Mouse (Mus musculus) MEL (cell line): ENCODE measurements at regions not wholly inside any gene's neighbourhood (a gene's known extent, or its start where the extent isn't known, plus 50 kb on each side); places are given as distances from the start of the nearest gene placed in this dataset.

Experiments
- DNase-seq: peaks from one replicate; pipeline ENCODE4 v3.0.0; 2011; ENCODE audit warnings: low read depth, low spot score
- H3K27ac ChIP-seq: 2 replicates; pipeline ENCODE4 v1.5.1; 2012; ENCODE audit warnings: low read depth, mild to moderate bottlenecking, control low read depth, low read length, moderate library complexity; ENCODE audit not compliant: control insufficient read depth
- H3K27me3 ChIP-seq, 2 experiments: fragments of 150-350 bp in 1 of 2; sonication (generic) in 1 of 2; 2 replicates each; pipeline ENCODE4 v1.6.1; 2012; ENCODE audit warnings: low read length in 2 of 2, mild to moderate bottlenecking in 2 of 2, improper control_type of control experiment in 1 of 2, moderate library complexity in 1 of 2; ENCODE audit not compliant: insufficient read depth in 2 of 2, control insufficient read depth in 1 of 2
- H3K36me3 ChIP-seq, 2 experiments: 2 replicates each; pipeline ENCODE4 v1.6.1; 2012 to 2014; ENCODE audit warnings: low read length in 2 of 2, improper control_type of control experiment in 1 of 2, inconsistent platforms in 1 of 2, mild to moderate bottlenecking in 1 of 2; ENCODE audit not compliant: insufficient read depth in 2 of 2, control insufficient read depth in 1 of 2
- H3K4me1 ChIP-seq, 2 experiments: fragments of 150-350 bp in 1 of 2; sonication (generic) in 1 of 2; 2 replicates each; pipeline ENCODE4 v1.6.1; 2012; ENCODE audit warnings: low read length in 2 of 2, improper control_type of control experiment in 1 of 2, mild to moderate bottlenecking in 1 of 2; ENCODE audit not compliant: insufficient read depth in 2 of 2, control insufficient read depth in 1 of 2
- H3K4me3 ChIP-seq, 2 experiments: fragments of 150-350 bp in 1 of 2; sonication (generic) in 1 of 2; 2 replicates each; pipeline ENCODE4 v1.5.1; 2012; ENCODE audit warnings: low read depth in 2 of 2, low read length in 2 of 2, mild to moderate bottlenecking in 2 of 2, moderate library complexity in 2 of 2, control low read depth in 1 of 2, improper control_type of control experiment in 1 of 2; ENCODE audit not compliant: control insufficient read depth in 1 of 2, insufficient read depth in 1 of 2
- H3K79me2 ChIP-seq: 2 replicates; pipeline ENCODE4 v1.6.1; 2012; ENCODE audit warnings: mild to moderate bottlenecking, low read length, moderate library complexity; ENCODE audit not compliant: control insufficient read depth, poor library complexity, insufficient read depth
- H3K9ac ChIP-seq: 2 replicates; pipeline ENCODE4 v1.6.1; 2012; ENCODE audit warnings: low read depth, mild to moderate bottlenecking, control low read depth, low read length, moderate library complexity; ENCODE audit not compliant: control insufficient read depth, poor library complexity, severe bottlenecking
- H3K9me3 ChIP-seq: fragments of 150-350 bp; sonication (generic); replicated peaks from 2 replicates; pipeline ENCODE4 v1.6.1; 2012; ENCODE audit warnings: mild to moderate bottlenecking, low read length, improper control_type of control experiment, moderate library complexity; ENCODE audit not compliant: insufficient read depth
- BHLHE40 ChIP-seq: IDR thresholded peaks from 2 replicates; pipeline ENCODE4 v1.6.1; 2012; ENCODE audit warnings: low read depth, mild to moderate bottlenecking, inconsistent platforms, low read length, improper control_type of control experiment, borderline replicate concordance
- CHD1 ChIP-seq: IDR thresholded peaks from 2 replicates; pipeline ENCODE4 v1.6.1; 2012; ENCODE audit warnings: low read depth, mild to moderate bottlenecking, inconsistent platforms, low read length, improper control_type of control experiment
- CTCF ChIP-seq, 3 experiments: IDR thresholded peaks in 2 of 3; conservative IDR thresholded peaks in 1 of 3; 2 replicates each; pipeline ENCODE4 v1.5.1; 2011 to 2012; ENCODE audit warnings: low read length in 3 of 3, low read depth in 2 of 3, mild to moderate bottlenecking in 2 of 3, improper control_type of control experiment in 1 of 3, inconsistent platforms in 1 of 3, mixed read lengths in 1 of 3, moderate library complexity in 1 of 3; ENCODE audit not compliant: control insufficient read depth in 1 of 3, insufficient read depth in 1 of 3, poor library complexity in 1 of 3, severe bottlenecking in 1 of 3
- E2F4 ChIP-seq: IDR thresholded peaks from 2 replicates; pipeline ENCODE4 v1.6.1; 2011; ENCODE audit warnings: low read depth, low read length, improper control_type of control experiment, borderline replicate concordance
- GATA1 ChIP-seq: IDR thresholded peaks from 2 replicates; pipeline ENCODE4 v1.6.1; 2011; ENCODE audit warnings: low read depth, low read length, improper control_type of control experiment
- KAT2A ChIP-seq: conservative IDR thresholded peaks from 2 replicates; pipeline ENCODE4 v1.6.1; 2012; ENCODE audit warnings: low read depth, low read length, improper control_type of control experiment, inconsistent platforms
- MAFK ChIP-seq: IDR thresholded peaks from 2 replicates; pipeline ENCODE4 v1.6.1; 2011; ENCODE audit warnings: low read depth, mild to moderate bottlenecking, low read length, improper control_type of control experiment, borderline replicate concordance
- MEF2A ChIP-seq: IDR thresholded peaks from 2 replicates; pipeline ENCODE4 v1.6.1; 2014; ENCODE audit warnings: low read depth, mild to moderate bottlenecking, inconsistent platforms, low read length, improper control_type of control experiment; ENCODE audit not compliant: poor library complexity, insufficient replicate concordance, severe bottlenecking; ENCODE audit errors: extremely low read depth
- MXI1 ChIP-seq: IDR thresholded peaks from 2 replicates; pipeline ENCODE4 v1.6.1; 2011; ENCODE audit warnings: mild to moderate bottlenecking, low read depth, low read length, improper control_type of control experiment
- MYB ChIP-seq: IDR thresholded peaks from 2 replicates; pipeline ENCODE4 v1.6.1; 2011; ENCODE audit warnings: mild to moderate bottlenecking, low read depth, low read length, improper control_type of control experiment
- MYC ChIP-seq: IDR thresholded peaks from 2 replicates; pipeline ENCODE4 v1.6.1; 2011; ENCODE audit warnings: low read depth, mild to moderate bottlenecking, low read length, improper control_type of control experiment, moderate library complexity
- NELFE ChIP-seq: IDR thresholded peaks from 2 replicates; pipeline ENCODE4 v1.6.1; 2011; ENCODE audit warnings: low read depth, low read length, improper control_type of control experiment
- NRF1 ChIP-seq: IDR thresholded peaks from 2 replicates; pipeline ENCODE4 v1.6.1; 2014; ENCODE audit warnings: low read depth, mild to moderate bottlenecking, inconsistent platforms, low read length, improper control_type of control experiment, moderate library complexity; ENCODE audit not compliant: poor library complexity, insufficient read depth, severe bottlenecking
- POLR2A ChIP-seq, 2 experiments: IDR thresholded peaks; 2 replicates each; pipeline ENCODE4 v1.6.1; 2011 to 2012; ENCODE audit warnings: low read length in 2 of 2, mild to moderate bottlenecking in 2 of 2, control low read depth in 1 of 2, improper control_type of control experiment in 1 of 2, low read depth in 1 of 2, moderate library complexity in 1 of 2; ENCODE audit not compliant: control insufficient read depth in 1 of 2, insufficient read depth in 1 of 2, poor library complexity in 1 of 2
- POLR2AphosphoS2 ChIP-seq: IDR thresholded peaks from 2 replicates; pipeline ENCODE4 v1.6.1; 2011; ENCODE audit warnings: low read length, improper control_type of control experiment
- POLR2AphosphoS5 ChIP-seq: IDR thresholded peaks from 2 replicates; pipeline ENCODE4 v1.6.1; 2012; ENCODE audit warnings: low read depth, borderline replicate concordance, mild to moderate bottlenecking, inconsistent platforms, low read length, moderate library complexity, mixed read lengths
- SIN3A ChIP-seq: IDR thresholded peaks from 2 replicates; pipeline ENCODE4 v1.6.1; 2012; ENCODE audit warnings: low read length, improper control_type of control experiment, inconsistent platforms
- TBP ChIP-seq: IDR thresholded peaks from 2 replicates; pipeline ENCODE4 v1.8.0; 2011; ENCODE audit warnings: low read depth, low read length, improper control_type of control experiment
- UBTF ChIP-seq: IDR thresholded peaks from 2 replicates; pipeline ENCODE4 v1.6.1; 2012; ENCODE audit warnings: low read depth, mild to moderate bottlenecking, inconsistent platforms, low read length, improper control_type of control experiment, moderate library complexity, borderline replicate concordance; ENCODE audit not compliant: insufficient read depth
- USF2 ChIP-seq, 2 experiments: IDR thresholded peaks; 2 replicates each; pipeline ENCODE4 v1.6.1; 2011 to 2012; ENCODE audit warnings: improper control_type of control experiment in 2 of 2, low read length in 2 of 2, borderline replicate concordance in 1 of 2, inconsistent platforms in 1 of 2, low read depth in 1 of 2, mild to moderate bottlenecking in 1 of 2; ENCODE audit not compliant: insufficient read depth in 1 of 2
- ZC3H11A ChIP-seq: IDR thresholded peaks from 2 replicates; pipeline ENCODE4 v1.6.1; 2012; ENCODE audit warnings: low read depth, mild to moderate bottlenecking, inconsistent platforms, low read length, improper control_type of control experiment
- ZKSCAN1 ChIP-seq: IDR thresholded peaks from 2 replicates; pipeline ENCODE4 v1.6.1; 2012; ENCODE audit warnings: low read depth, mild to moderate bottlenecking, inconsistent platforms, low read length, improper control_type of control experiment, moderate library complexity

DNA sequence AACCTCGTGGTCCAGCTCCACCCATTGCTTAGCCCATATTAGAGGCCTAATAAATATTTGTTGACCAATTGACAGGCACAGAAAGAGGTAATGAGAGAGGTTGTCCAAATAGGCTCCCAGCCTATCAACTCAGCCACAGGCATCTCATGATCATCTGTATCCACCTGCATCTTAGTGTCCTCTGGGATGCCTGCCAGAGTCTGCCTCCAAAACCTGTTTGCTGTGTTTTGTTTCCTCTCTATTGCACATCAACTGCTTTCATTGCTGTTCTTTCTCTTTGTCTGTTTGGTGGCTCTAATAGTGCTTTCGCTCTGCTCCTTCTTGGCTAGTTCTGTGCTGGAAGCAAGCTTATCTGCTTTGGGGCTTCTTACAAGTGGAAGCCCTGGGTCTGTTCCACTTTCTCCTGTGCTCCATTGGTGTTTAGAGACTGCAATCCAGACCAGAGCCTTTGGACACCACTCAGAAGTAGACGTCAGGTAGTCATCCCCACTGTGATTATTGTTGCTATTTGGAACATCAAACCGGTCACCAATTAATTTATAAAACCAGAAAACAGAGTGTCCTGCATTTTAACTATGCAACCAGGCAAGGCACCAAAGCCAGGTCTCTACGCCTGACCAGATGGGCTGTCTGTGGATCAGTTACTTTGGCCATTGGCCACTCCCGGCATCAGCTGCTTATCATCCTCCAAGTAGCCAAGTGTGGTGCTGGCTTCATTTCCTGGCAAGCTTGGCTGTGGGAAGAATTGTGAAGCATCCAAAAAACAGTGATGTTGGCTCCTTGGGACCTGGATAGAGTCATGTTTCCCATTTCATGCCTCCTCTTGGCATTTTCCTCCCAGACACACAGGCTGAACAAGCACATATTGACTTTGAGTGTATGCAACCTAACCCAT lies 74.5 kb upstream of the Hs3st4 start:
- no peaks in the 10 kb centered on the region for H3K27me3 ChIP-seq
- no peaks in the 10 kb centered on the region for H3K36me3 ChIP-seq
- H3K4me3 ChIP-seq, result no peak overlapping the region
- no peaks in the 10 kb centered on the region for H3K9me3 ChIP-seq
- H3K79me2 ChIP-seq, result no peaks in the 10 kb centered on the region
- no peaks in the 10 kb centered on the region for H3K4me1 ChIP-seq
- TF ChIP-seq E2F4 (no peak), CTCF (IDR thresholded peaks at IDR 0.05 in 2 of 3, conservative IDR thresholded peaks at IDR 0.05 in 1 of 3; ENCODE audit: control insufficient read depth in 1 of 3, insufficient read depth in 1 of 3, low read depth in 2 of 3, low read length in 3 of 3, poor library complexity in 1 of 3, severe bottlenecking in 1 of 3) (no peak), GATA1 (no peak), MXI1 (no peak), ZC3H11A (no peak), ZKSCAN1 (no peak), SIN3A (no peak), POLR2A (IDR thresholded peaks at IDR 0.05; ENCODE audit: control insufficient read depth in 1 of 2, insufficient read depth in 1 of 2, low read depth in 1 of 2, low read length in 2 of 2, poor library complexity in 1 of 2) (no peak), MAFK (no peak), NELFE (no peak), MEF2A (no peak), MYB (no peak), CHD1 (no peak), UBTF (no peak), KAT2A (no peak), NRF1 (no peak), USF2 (IDR thresholded peaks at IDR 0.05; ENCODE audit: borderline replicate concordance in 1 of 2, insufficient read depth in 1 of 2, low read depth in 1 of 2, low read length in 2 of 2) (no peak), POLR2AphosphoS2 (no peak)
- no peak for DNase-seq
- no peak overlapping the region for H3K9ac ChIP-seq
- H3K27ac ChIP-seq, result no peak overlapping the region

DNA sequence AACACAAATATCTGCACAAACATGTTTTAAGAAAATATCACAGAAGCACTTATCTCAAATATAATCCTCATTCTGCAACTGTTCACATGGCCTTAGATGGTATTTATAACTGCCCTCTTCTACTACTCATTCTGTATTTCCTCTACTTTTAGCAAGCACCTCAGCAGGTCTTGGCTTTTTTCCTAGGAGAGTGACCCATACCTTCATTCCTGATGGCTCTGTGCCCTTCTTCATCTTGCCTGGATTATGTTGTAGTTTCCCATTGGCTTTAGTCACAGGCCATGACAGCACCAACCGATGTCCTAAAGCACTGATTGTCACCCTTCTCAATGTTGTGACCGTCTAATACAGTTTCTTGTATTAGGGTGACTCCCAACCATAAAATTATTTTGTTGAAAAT lies 61.2 kb upstream of the Hs3st4 start:
- H3K36me3 ChIP-seq, result no peaks in the 10 kb centered on the region
- no peaks in the 10 kb centered on the region for H3K4me1 ChIP-seq
- H3K79me2 ChIP-seq, result no peaks in the 10 kb centered on the region
- H3K9me3 ChIP-seq, result no peaks in the 10 kb centered on the region
- no peak overlapping the region for H3K27ac ChIP-seq
- no peak for TF ChIP-seq CTCF (IDR thresholded peaks at IDR 0.05 in 2 of 3, conservative IDR thresholded peaks at IDR 0.05 in 1 of 3; ENCODE audit: control insufficient read depth in 1 of 3, insufficient read depth in 1 of 3, low read depth in 2 of 3, low read length in 3 of 3, poor library complexity in 1 of 3, severe bottlenecking in 1 of 3)
- no peak for TF ChIP-seq BHLHE40
- no peak for TF ChIP-seq POLR2AphosphoS5
- TF ChIP-seq MYC, result no peak
- no peak for TF ChIP-seq KAT2A
- no peak for TF ChIP-seq TBP
- no peak overlapping the region for H3K4me3 ChIP-seq
- H3K27me3 ChIP-seq, result no peaks in the 10 kb centered on the region
- no peak for DNase-seq
- no peak overlapping the region for H3K9ac ChIP-seq
